Mouse (Mus musculus): ENCODE data around the gene Dhrs4. TPM values are rescaled to one million over a fixed set of nuclear protein-coding genes. Genes with fewer than 3 reads are reported as not detected.

The Dhrs4 gene
- polyA plus RNA-seq, 1 experiment = 51.8 TPM

DNA sequence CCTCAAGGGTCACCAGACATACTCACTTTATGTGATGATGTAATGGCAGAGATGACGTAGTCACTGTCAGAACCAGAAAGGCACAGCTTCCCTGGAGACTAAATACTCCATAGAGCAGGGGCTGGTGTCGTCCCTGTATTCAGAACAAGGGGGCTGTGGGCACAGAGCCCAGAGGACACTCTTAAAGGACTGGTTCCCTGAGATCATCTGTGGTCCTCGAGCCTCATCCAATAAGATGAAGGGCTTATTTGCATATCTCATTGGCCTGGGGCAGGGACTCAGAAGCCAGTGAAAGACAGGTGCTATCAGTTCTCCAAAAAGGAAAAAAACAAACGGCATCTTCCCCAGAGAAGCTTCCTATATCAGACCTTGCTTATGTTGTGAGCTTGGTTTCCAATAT is 45.5 kb downstream of the Dhrs4 start:
- no peak overlapping the region for H3K27ac ChIP-seq (ENCODE audit: insufficient read depth, low read length)
- H3K4me1 ChIP-seq (ENCODE audit: control insufficient read depth, insufficient read depth, low read length) = no peaks in the 10 kb centered on the region
- no peak overlapping the region for H3K4me3 ChIP-seq (ENCODE audit: insufficient read depth, low read length)
- TF ChIP-seq CTCF (IDR thresholded peaks at IDR 0.05; ENCODE audit: borderline replicate concordance, insufficient read depth, low read length) (no peak), POLR2A (IDR thresholded peaks at IDR 0.05; ENCODE audit: low read depth, low read length) (no peak)

- no peak within 1 kb of the TSS for H3K4me3 ChIP-seq (ENCODE audit: insufficient read depth, low read length)
- H3K27ac ChIP-seq (ENCODE audit: insufficient read depth, low read length) = no peak within 1 kb of the TSS
- TF ChIP-seq CTCF (IDR thresholded peaks at IDR 0.05; ENCODE audit: borderline replicate concordance, insufficient read depth, low read length) = no peak
- TF ChIP-seq POLR2A (IDR thresholded peaks at IDR 0.05; ENCODE audit: low read depth, low read length) = no peak
- H3K4me1 ChIP-seq (ENCODE audit: control insufficient read depth, insufficient read depth, low read length) = no peaks in the 10 kb centered on the region
Measured at GRCm38 (mm10) chr14:55524785-55525184, 46.2 kb downstream of the Dhrs4 start, which contains the start of gene Nrl. Gene Nrl, minus strand, starts transcription at chr14:55524981.

GRCm38 (mm10) chr14:55526674-55527073 is 48.1 kb downstream of the Dhrs4 start:
- Histone ChIP-seq H3K27ac (ENCODE audit: insufficient read depth, low read length) (no peak overlapping the region), H3K4me1 (ENCODE audit: control insufficient read depth, insufficient read depth, low read length) (no peaks in the 10 kb centered on the region), H3K4me3 (ENCODE audit: insufficient read depth, low read length) (no peak overlapping the region)
- TF ChIP-seq CTCF (IDR thresholded peaks at IDR 0.05; ENCODE audit: borderline replicate concordance, insufficient read depth, low read length) = no peak
- TF ChIP-seq POLR2A (IDR thresholded peaks at IDR 0.05; ENCODE audit: low read depth, low read length) = no peak

GRCm38 (mm10) chr14:55527940-55528339 is 49.4 kb downstream of the Dhrs4 start:
- no peak for TF ChIP-seq CTCF (IDR thresholded peaks at IDR 0.05; ENCODE audit: borderline replicate concordance, insufficient read depth, low read length)
- TF ChIP-seq POLR2A (IDR thresholded peaks at IDR 0.05; ENCODE audit: low read depth, low read length) = no peak
- no peaks in the 10 kb centered on the region for H3K4me1 ChIP-seq (ENCODE audit: control insufficient read depth, insufficient read depth, low read length)

DNA sequence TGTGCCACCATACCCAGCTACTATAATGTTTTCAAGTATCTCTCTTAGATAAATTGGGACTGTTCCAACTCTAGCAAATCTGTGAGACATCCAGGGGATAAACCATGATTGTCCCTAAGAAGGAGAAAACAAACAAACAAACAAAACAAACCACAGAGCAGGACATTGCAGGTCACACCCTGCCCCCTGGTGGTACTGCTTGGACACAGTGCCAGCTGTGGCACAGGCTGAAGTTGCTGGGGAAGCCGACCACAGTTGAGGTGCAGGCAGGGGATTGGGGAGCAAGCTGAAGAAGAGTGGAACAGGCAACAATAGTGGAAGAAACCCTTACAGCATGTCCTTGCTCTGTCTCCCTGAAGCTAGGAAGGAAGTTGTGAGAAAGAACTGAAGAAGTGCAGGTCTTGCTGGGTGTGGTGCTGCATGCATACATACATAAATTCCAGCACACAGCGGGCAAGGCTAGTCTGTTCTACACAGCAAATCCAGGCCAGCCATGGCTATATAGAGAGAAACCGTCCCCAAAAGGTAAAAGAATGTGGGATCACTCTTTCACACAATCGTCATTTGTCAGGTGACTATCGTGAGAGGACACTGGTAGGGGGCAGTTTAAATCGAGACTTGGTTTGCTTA is 57.7 kb downstream of the Dhrs4 start:
- TF ChIP-seq CTCF (IDR thresholded peaks at IDR 0.05; ENCODE audit: borderline replicate concordance, insufficient read depth, low read length) = peak; percentile 77; the same call in 1 of the 2 replicates
- TF ChIP-seq POLR2A (IDR thresholded peaks at IDR 0.05; ENCODE audit: low read depth, low read length) = no peak
- Histone ChIP-seq H3K4me1 (ENCODE audit: control insufficient read depth, insufficient read depth, low read length) (no peaks in the 10 kb centered on the region), H3K27ac (ENCODE audit: insufficient read depth, low read length) (no peak overlapping the region), H3K4me3 (ENCODE audit: insufficient read depth, low read length) (no peak overlapping the region)

More at GRCm38 (mm10) chr14:55527940-55528339, 49.4 kb downstream of the Dhrs4 start:
- H3K27ac ChIP-seq (ENCODE audit: insufficient read depth, low read length) = no peak overlapping the region
- H3K4me3 ChIP-seq (ENCODE audit: insufficient read depth, low read length) = no peak overlapping the region

Other genes with a start within 250 kb of the Dhrs4 start
- 0.77 and 2.9 TPM in 2 replicates for gene Carmil3, start 11.9 kb downstream of the Dhrs4 start, polyA plus RNA-seq (2011; ENCODE audit: insufficient read length, low read depth, missing spikeins)
- gene Cpne6, start 31.7 kb downstream of the Dhrs4 start, polyA plus RNA-seq (2011; ENCODE audit: insufficient read length, low read depth, missing spikeins) = not detected in 2 replicates
- not detected in 2 replicates for gene Nrl, start 46.2 kb downstream of the Dhrs4 start, polyA plus RNA-seq (2011; ENCODE audit: insufficient read length, low read depth, missing spikeins)
- gene Pck2, start 61.5 kb downstream of the Dhrs4 start, polyA plus RNA-seq (2011; ENCODE audit: insufficient read length, low read depth, missing spikeins) = 120 and 151 TPM in 2 replicates
- 19.4 and 20.7 TPM in 2 replicates for gene Dcaf11, start 81.2 kb downstream of the Dhrs4 start, polyA plus RNA-seq (2011; ENCODE audit: insufficient read length, low read depth, missing spikeins)
- not detected in 2 replicates for gene A730061H03Rik, start 81.6 kb downstream of the Dhrs4 start, polyA plus RNA-seq (2011; ENCODE audit: insufficient read length, low read depth, missing spikeins)
- not detected in 2 replicates for gene Fitm1, start 96.9 kb downstream of the Dhrs4 start, polyA plus RNA-seq (2011; ENCODE audit: insufficient read length, low read depth, missing spikeins)
- 87.2 and 116 TPM in 2 replicates for gene Psme1, start 99.4 kb downstream of the Dhrs4 start, polyA plus RNA-seq (2011; ENCODE audit: insufficient read length, low read depth, missing spikeins)
- gene Emc9, start 106.5 kb downstream of the Dhrs4 start, polyA plus RNA-seq (2011; ENCODE audit: insufficient read length, low read depth, missing spikeins) = 8.9 and 10.0 TPM in 2 replicates
- gene Psme2, start 112.4 kb downstream of the Dhrs4 start, polyA plus RNA-seq (2011; ENCODE audit: insufficient read length, low read depth, missing spikeins) = 169 and 242 TPM in 2 replicates
- gene Rnf31, start 113.0 kb downstream of the Dhrs4 start, polyA plus RNA-seq (2011; ENCODE audit: insufficient read length, low read depth, missing spikeins) = 17.0 and 24.7 TPM in 2 replicates
- gene Irf9, start 124.8 kb downstream of the Dhrs4 start, polyA plus RNA-seq (2011; ENCODE audit: insufficient read length, low read depth, missing spikeins) = 24.2 and 33.2 TPM in 2 replicates
- 0.65 TPM in 1 of 2 replicates, not detected in the other for gene Rec8, start 139.3 kb downstream of the Dhrs4 start, polyA plus RNA-seq (2011; ENCODE audit: insufficient read length, low read depth, missing spikeins)
- gene Ipo4, start 157.2 kb downstream of the Dhrs4 start, polyA plus RNA-seq (2011; ENCODE audit: insufficient read length, low read depth, missing spikeins) = 131 and 143 TPM in 2 replicates
- gene Gm49378, start 159.1 kb downstream of the Dhrs4 start, polyA plus RNA-seq (2011; ENCODE audit: insufficient read length, low read depth, missing spikeins) = 13.1 and 22.2 TPM in 2 replicates
- 77.1 and 90.9 TPM in 2 replicates for gene Tm9sf1, start 165.0 kb downstream of the Dhrs4 start, polyA plus RNA-seq (2011; ENCODE audit: insufficient read length, low read depth, missing spikeins)
- 0.73 and 0.81 TPM in 2 replicates for gene Tssk4, start 171.4 kb downstream of the Dhrs4 start, polyA plus RNA-seq (2011; ENCODE audit: insufficient read length, low read depth, missing spikeins)
- 28.9 and 30.0 TPM in 2 replicates for gene Mdp1, start 181.8 kb downstream of the Dhrs4 start, polyA plus RNA-seq (2011; ENCODE audit: insufficient read length, low read depth, missing spikeins)
- 33.6 and 34.1 TPM in 2 replicates for gene Gmpr2, start 193.2 kb downstream of the Dhrs4 start, polyA plus RNA-seq (2011; ENCODE audit: insufficient read length, low read depth, missing spikeins)
- 287 and 295 TPM in 2 replicates for gene Nedd8, start 193.4 kb downstream of the Dhrs4 start, polyA plus RNA-seq (2011; ENCODE audit: insufficient read length, low read depth, missing spikeins)
- 19.7 and 20.8 TPM in 2 replicates for gene Tinf2, start 203.1 kb downstream of the Dhrs4 start, polyA plus RNA-seq (2011; ENCODE audit: insufficient read length, low read depth, missing spikeins)
- 0.25 and 0.32 TPM in 2 replicates for gene Tgm1, start 235.2 kb downstream of the Dhrs4 start, polyA plus RNA-seq (2011; ENCODE audit: insufficient read length, low read depth, missing spikeins)
- 11.5 and 16.3 TPM in 2 replicates for gene Rabggta, start 243.5 kb downstream of the Dhrs4 start, polyA plus RNA-seq (2011; ENCODE audit: insufficient read length, low read depth, missing spikeins)

Measured in embryonic fibroblast, embryonic 13.5 days (primary cell).